Mouse (Mus musculus) heart, embryonic 12.5 days (tissue): ENCODE results near the gene Olfr1392. TPM values are rescaled to one million over a fixed set of nuclear protein-coding genes. Genes with fewer than 3 reads are reported as not detected.

Experiments
- ATAC-seq: fragments of 200-750 bp; cut with Nextera tagmentation; 2 replicates; pipeline ENCODE4 v1.8.0; 2017; ENCODE audit warnings: moderate TSS enrichment, moderate library complexity; ENCODE audit not compliant: insufficient number of reproducible peaks, low FRiP score
- H3K27ac ChIP-seq: fragments of 300-500 bp; sonication (generic); 2 replicates; pipeline ENCODE4 v1.5.1; 2016; ENCODE audit warnings: mild to moderate bottlenecking, moderate library complexity; ENCODE audit not compliant: poor library complexity, severe bottlenecking
- H3K27me3 ChIP-seq: fragments of 300-500 bp; sonication (generic); replicated peaks from 2 replicates; pipeline ENCODE4 v1.6.1; 2016; ENCODE audit warnings: mild to moderate bottlenecking, moderate library complexity
- H3K36me3 ChIP-seq: fragments of 300-500 bp; sonication (generic); 2 replicates; pipeline ENCODE4 v1.6.1; 2016; ENCODE audit warnings: mild to moderate bottlenecking, moderate library complexity
- H3K4me1 ChIP-seq: fragments of 300-500 bp; sonication (generic); replicated peaks from 2 replicates; pipeline ENCODE4 v1.6.1; 2016; ENCODE audit warnings: mild to moderate bottlenecking
- H3K4me2 ChIP-seq: fragments of 300-500 bp; sonication (generic); 2 replicates; pipeline ENCODE4 v1.6.1; 2016; ENCODE audit warnings: mild to moderate bottlenecking, moderate library complexity
- H3K4me3 ChIP-seq: fragments of 300-500 bp; sonication (generic); 2 replicates; pipeline ENCODE4 v1.5.1; 2016; ENCODE audit warnings: mild to moderate bottlenecking
- H3K9ac ChIP-seq: fragments of 300-500 bp; sonication (generic); 2 replicates; pipeline ENCODE4 v1.6.1; 2016; ENCODE audit warnings: mild to moderate bottlenecking, moderate library complexity
- H3K9me3 ChIP-seq: fragments of 300-500 bp; sonication (generic); replicated peaks from 2 replicates; pipeline ENCODE4 v1.6.1; 2016; ENCODE audit warnings: mild to moderate bottlenecking, moderate library complexity
- WGBS: fragments of 180-500 bp; shearing (Covaris S2); methylation state at CpG from one replicate; pipeline ENCODE4 v1.1.7; 2016; 5-methylcytosine and 5-hydroxymethylcytosine counted together
- polyA plus RNA-seq: library from polyadenylated mRNA; unstranded; fragments of >200 nt; fragmentation: Nextera tagmentation; extraction: Ambion mirVana; gene quantifications from 2 replicates; pipeline ENCODE4 v1.2.1, GENCODE M21; 2016

Olfr1392 gene
- polyA plus RNA-seq, 1 experiment from 2014 or later = not detected

- Histone ChIP-seq H3K4me3 (peak overlapping the region; percentile 62), H3K27ac (peak overlapping the region; percentile 88), H3K36me3 (no peaks in the 10 kb centered on the region), H3K4me1 (peaks cover 51% of the 10 kb centered on the region), H3K27me3 (no peaks in the 10 kb centered on the region), H3K9me3 (no peaks in the 10 kb centered on the region), H3K9ac (peak overlapping the region; percentile 44; the same call in 1 of the 2 replicates), H3K4me2 (peak overlapping the region; percentile 73)
- no peak for ATAC-seq
- 18% methylated on average over 12 of the region's 12 CpGs for WGBS
Measured at GRCm38 (mm10) chr11:49245634-49246415, 39.3 kb upstream of the Olfr1392 start.

- no peak overlapping the region for H3K4me2 ChIP-seq
- peaks cover 57% of the 10 kb centered on the region for H3K4me1 ChIP-seq
- H3K9ac ChIP-seq = no peak overlapping the region
- no peak for ATAC-seq
- WGBS = 77% methylated on average over 4 of the region's 4 CpGs
- no peak overlapping the region for H3K4me3 ChIP-seq
- H3K27ac ChIP-seq = no peak overlapping the region
- no peaks in the 10 kb centered on the region for H3K9me3 ChIP-seq
- no peaks in the 10 kb centered on the region for H3K27me3 ChIP-seq
- no peaks in the 10 kb centered on the region for H3K36me3 ChIP-seq
Measured at GRCm38 (mm10) chr11:49246523-49246922, 38.6 kb upstream of the Olfr1392 start.

- WGBS = 51% methylated on average over 2 of the region's 2 CpGs
- H3K9ac ChIP-seq = no peak overlapping the region
- H3K27ac ChIP-seq = no peak overlapping the region
- no peak overlapping the region for H3K4me3 ChIP-seq
- no peak for ATAC-seq
- H3K4me1 ChIP-seq = peaks cover 65% of the 10 kb centered on the region
- no peaks in the 10 kb centered on the region for H3K27me3 ChIP-seq
- H3K36me3 ChIP-seq = 0 out of 2 replicates have a peak, but pooled peaks cover 5% of the 10 kb centered on the region
- no peaks in the 10 kb centered on the region for H3K9me3 ChIP-seq
- 0 out of 2 replicates have a peak overlapping the region, but pooled peaks have one; percentile 6 for H3K4me2 ChIP-seq
Measured at GRCm38 (mm10) chr11:49247255-49247654, 37.8 kb upstream of the Olfr1392 start.

GRCm38 (mm10) chr11:49248226-49248973 is 36.7 kb upstream of the Olfr1392 start:
- H3K36me3 ChIP-seq = peaks cover 13% of the 10 kb centered on the region
- no peaks in the 10 kb centered on the region for H3K9me3 ChIP-seq
- 0 out of 2 replicates have a peak overlapping the region, but pooled peaks have one; percentile 17 for H3K9ac ChIP-seq
- no peaks in the 10 kb centered on the region for H3K27me3 ChIP-seq
- H3K27ac ChIP-seq = peak overlapping the region; percentile 50
- 59% methylated on average over 6 of the region's 6 CpGs for WGBS
- no peak for ATAC-seq
- H3K4me1 ChIP-seq = peaks cover 61% of the 10 kb centered on the region
- no peak overlapping the region for H3K4me2 ChIP-seq
- H3K4me3 ChIP-seq = no peak overlapping the region

GRCm38 (mm10) chr11:49248974-49249700 is 35.9 kb upstream of the Olfr1392 start:
- 73% methylated on average over 6 of the region's 6 CpGs for WGBS
- Histone ChIP-seq H3K27me3 (no peaks in the 10 kb centered on the region), H3K4me1 (peaks cover 61% of the 10 kb centered on the region), H3K36me3 (peaks cover 20% of the 10 kb centered on the region), H3K4me3 (no peak overlapping the region), H3K9ac (0 out of 2 replicates have a peak overlapping the region, but pooled peaks have one; percentile 17), H3K27ac (peak overlapping the region; percentile 50), H3K4me2 (0 out of 2 replicates have a peak overlapping the region, but pooled peaks have one; percentile 70), H3K9me3 (no peaks in the 10 kb centered on the region)
- no peak for ATAC-seq

- Histone ChIP-seq H3K9me3 (no peaks in the 10 kb centered on the region), H3K4me1 (peaks cover 56% of the 10 kb centered on the region)
- no peak for ATAC-seq
Measured at GRCm38 (mm10) chr11:49249811-49250421, 35.2 kb upstream of the Olfr1392 start.

GRCm38 (mm10) chr11:49250422-49251379 is 34.4 kb upstream of the Olfr1392 start:
- Histone ChIP-seq H3K27me3 (no peaks in the 10 kb centered on the region), H3K27ac (peak overlapping the region; percentile 89), H3K9ac (peak overlapping the region; percentile 93), H3K4me2 (peak overlapping the region; percentile 70), H3K9me3 (no peaks in the 10 kb centered on the region), H3K4me3 (peak overlapping the region; percentile 74), H3K36me3 (peaks cover 36% of the 10 kb centered on the region), H3K4me1 (peaks cover 48% of the 10 kb centered on the region)
- ATAC-seq = peak; percentile 96
- 2% methylated on average over 45 of the region's 45 CpGs for WGBS

More at GRCm38 (mm10) chr11:49249811-49250421, 35.2 kb upstream of the Olfr1392 start:
- H3K36me3 ChIP-seq = peaks cover 28% of the 10 kb centered on the region
- H3K27ac ChIP-seq = peak overlapping the region; percentile 89
- H3K4me2 ChIP-seq = peak overlapping the region; percentile 70
- 28% methylated on average over 10 of the region's 10 CpGs for WGBS
- H3K9ac ChIP-seq = peak overlapping the region; percentile 93
- peak overlapping the region; percentile 74 for H3K4me3 ChIP-seq
- no peaks in the 10 kb centered on the region for H3K27me3 ChIP-seq

GRCm38 (mm10) chr11:49251380-49251761 is 33.7 kb upstream of the Olfr1392 start:
- Histone ChIP-seq H3K27ac (peak overlapping the region; percentile 89; the same call in 1 of the 2 replicates), H3K4me2 (peak overlapping the region; percentile 70), H3K9ac (peak overlapping the region; percentile 93), H3K27me3 (no peaks in the 10 kb centered on the region), H3K9me3 (no peaks in the 10 kb centered on the region), H3K36me3 (peaks cover 40% of the 10 kb centered on the region), H3K4me1 (peaks cover 42% of the 10 kb centered on the region), H3K4me3 (peak overlapping the region; percentile 74)
- WGBS = 63% methylated on average over 7 of the region's 7 CpGs
- ATAC-seq = no peak

- Histone ChIP-seq H3K9ac (no peak overlapping the region), H3K4me2 (peak overlapping the region; percentile 70)
Measured at GRCm38 (mm10) chr11:49252048-49252447, 33.0 kb upstream of the Olfr1392 start.

More at GRCm38 (mm10) chr11:49252048-49252447, 33.0 kb upstream of the Olfr1392 start:
- 81% methylated on average over 5 of the region's 5 CpGs for WGBS
- H3K4me3 ChIP-seq = no peak overlapping the region
- no peak for ATAC-seq
- no peak overlapping the region for H3K27ac ChIP-seq
- no peaks in the 10 kb centered on the region for H3K9me3 ChIP-seq
- peaks cover 37% of the 10 kb centered on the region for H3K4me1 ChIP-seq
- H3K27me3 ChIP-seq = no peaks in the 10 kb centered on the region
- H3K36me3 ChIP-seq = peaks cover 45% of the 10 kb centered on the region
